Mouse (Mus musculus) CD8-positive naive resting alpha-beta T cell, adult 2 months (primary cell): ENCODE measurements around the gene Pck2.

ENCODE experiments used
- DNase-seq, 2 experiments: peaks; one replicate each; pipeline ENCODE4 v3.0.0; 2022; ENCODE audit warnings: low read depth in 2 of 2, low spot score in 2 of 2

The Pck2 gene

GRCm38 (mm10) chr14:55596036-55596690 lies 56.1 kb downstream of the Pck2 start:
- DNase-seq, result no peak

GRCm38 (mm10) chr14:55598521-55599390 lies 58.7 kb downstream of the Pck2 start:
- DNase-seq, result no peak
